Mouse (Mus musculus) liver, embryonic 14.5 days (tissue): ENCODE results near the gene Trpv4. TPM values are rescaled to one million over a fixed set of nuclear protein-coding genes. Genes with fewer than 3 reads are reported as not detected.
A peak's percentile ranks its signal among the peaks of the same experiment; 100 is the strongest.

Experiments used
- ATAC-seq: fragments of 200-750 bp; cut with Nextera tagmentation; 2 replicates; pipeline ENCODE4 v1.8.0; 2017; ENCODE audit warnings: moderate number of reproducible peaks, mild to moderate bottlenecking, moderate library complexity; ENCODE audit not compliant: insufficient read depth
- DNase-seq, 3 experiments: peaks; one replicate each; pipeline ENCODE4 v3.0.0-alpha.2; 2012 to 2013; ENCODE audit warnings: low read depth in 3 of 3, low spot score in 3 of 3
- H3K27ac ChIP-seq: fragments of 300-500 bp; sonication (generic); 2 replicates; pipeline ENCODE4 v1.5.1; 2014; ENCODE audit warnings: moderate library complexity, mild to moderate bottlenecking, control low read depth, inconsistent platforms
- H3K27me3 ChIP-seq: fragments of 300-500 bp; sonication (generic); 2 replicates; pipeline ENCODE4 v1.6.1; 2014; ENCODE audit warnings: mild to moderate bottlenecking, low read length, moderate library complexity; ENCODE audit not compliant: control insufficient read depth, insufficient read depth
- H3K36me3 ChIP-seq: fragments of 300-500 bp; sonication (generic); replicated peaks from 2 replicates; pipeline ENCODE4 v1.6.1; 2014; ENCODE audit warnings: low read depth; ENCODE audit not compliant: control insufficient read depth, insufficient read depth
- H3K4me1 ChIP-seq, 2 experiments: fragments of 200-500 bp in 1 of 2; fragments of 300-500 bp in 1 of 2; sonication (generic) in 1 of 2; replicated peaks; 2 replicates each; pipeline ENCODE4 v1.6.1; 2012 to 2014; ENCODE audit warnings: antibody characterized with exemption in 1 of 2, inconsistent platforms in 1 of 2, low read length in 1 of 2; ENCODE audit not compliant: control insufficient read depth in 2 of 2, insufficient read depth in 2 of 2
- H3K4me2 ChIP-seq: fragments of 300-500 bp; sonication (generic); 2 replicates; pipeline ENCODE4 v1.6.1; 2014; ENCODE audit warnings: low read depth, mild to moderate bottlenecking, control low read depth, moderate library complexity
- H3K4me3 ChIP-seq, 2 experiments: fragments of 200-500 bp in 1 of 2; fragments of 300-500 bp in 1 of 2; sonication (generic) in 1 of 2; 2 replicates each; pipeline ENCODE4 v1.5.1; 2012 to 2014; ENCODE audit warnings: low read depth in 2 of 2, low read length in 2 of 2, mild to moderate bottlenecking in 2 of 2, control low read depth in 1 of 2, inconsistent platforms in 1 of 2, moderate library complexity in 1 of 2; ENCODE audit not compliant: insufficient read depth in 1 of 2
- H3K9ac ChIP-seq: fragments of 300-500 bp; sonication (generic); replicated peaks from 2 replicates; pipeline ENCODE4 v1.6.1; 2014; ENCODE audit warnings: mild to moderate bottlenecking, control low read depth, moderate library complexity
- H3K9me3 ChIP-seq: fragments of 300-500 bp; sonication (generic); 2 replicates; pipeline ENCODE4 v1.6.1; 2016; ENCODE audit warnings: low read length, mixed read lengths; ENCODE audit not compliant: control insufficient read depth
- CTCF ChIP-seq: IDR thresholded peaks from 2 replicates; pipeline ENCODE4 v1.5.1; 2016; ENCODE audit warnings: antibody characterized with exemption, low read depth, control low read depth
- EP300 ChIP-seq: IDR thresholded peaks from 2 replicates; pipeline ENCODE4 v1.6.1; 2016; ENCODE audit warnings: antibody characterized with exemption, low read depth
- WGBS: fragments of 180-500 bp; shearing (Covaris S2); extraction: QIAGEN DNeasy Blood & Tissue Kit; methylation state at CpG from one replicate; pipeline ENCODE4 v1.1.7; 2014; ENCODE audit not compliant: insufficient replicate concordance; 5-methylcytosine and 5-hydroxymethylcytosine counted together
- polyA plus RNA-seq, 2 experiments: library from polyadenylated mRNA; depleted of rRNA in 1 of 2; stranded (reverse) in 1 of 2; unstranded in 1 of 2; fragments of >200 nt; fragmentation: Nextera tagmentation in 1 of 2; extraction: Ambion mirVana in 1 of 2; gene quantifications; 2 replicates each; pipeline versions ENCODE4 v1.2.1 to v1.2.3; 2012 to 2014

The Trpv4 gene
- polyA plus RNA-seq, 2 experiments: 0.14 to 0.22 TPM

DNA sequence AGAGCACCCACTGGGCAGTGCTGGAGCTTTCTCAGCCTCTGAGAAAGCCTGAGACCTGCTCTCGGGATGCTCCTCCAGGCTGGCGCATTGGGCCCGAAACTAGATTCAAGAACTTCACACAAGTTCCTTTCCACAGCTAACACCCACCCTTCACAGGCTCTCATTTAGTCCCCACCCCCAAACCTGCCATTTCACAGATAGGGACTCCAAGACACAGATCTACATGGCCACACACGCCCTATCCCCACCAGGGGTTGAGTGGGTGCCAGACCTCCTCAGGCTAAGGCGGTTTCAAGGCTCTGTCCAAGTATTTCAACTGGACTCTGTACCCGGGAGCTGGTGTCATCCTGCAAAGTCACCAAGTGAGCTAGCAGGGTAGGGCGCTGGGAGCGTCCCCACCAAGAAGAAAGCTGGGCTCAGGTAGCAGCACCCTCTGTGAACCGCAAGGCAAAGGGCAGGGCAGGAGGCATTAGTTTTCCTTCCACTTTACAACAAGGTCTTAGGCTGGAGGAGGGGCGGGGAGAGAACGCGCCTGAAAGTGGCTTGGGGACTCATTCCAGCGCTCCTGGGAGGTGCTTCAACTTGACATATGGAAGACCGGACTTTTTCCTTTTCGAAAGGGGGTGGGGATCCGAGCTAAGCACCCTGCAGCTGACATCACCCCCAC lies 31.6 kb upstream of the Trpv4 start:
- H3K4me3 ChIP-seq: peak overlapping the region; percentile 73 to 78
- 19% methylated on average over 16 of the region's 16 CpGs for WGBS
- peak overlapping the region; percentile 82 for H3K9ac ChIP-seq
- no peaks in the 10 kb centered on the region for H3K36me3 ChIP-seq
- DNase-seq (no peak), ATAC-seq (no peak)
- H3K4me1 ChIP-seq: peaks cover 12 to 15% of the 10 kb centered on the region in 2 experiments
- TF ChIP-seq EP300 (no peak), CTCF (no peak)
- H3K27ac ChIP-seq: no peak overlapping the region
- peak overlapping the region; percentile 92 for H3K4me2 ChIP-seq
- no peaks in the 10 kb centered on the region for H3K27me3 ChIP-seq
- H3K9me3 ChIP-seq: no peaks in the 10 kb centered on the region

DNA sequence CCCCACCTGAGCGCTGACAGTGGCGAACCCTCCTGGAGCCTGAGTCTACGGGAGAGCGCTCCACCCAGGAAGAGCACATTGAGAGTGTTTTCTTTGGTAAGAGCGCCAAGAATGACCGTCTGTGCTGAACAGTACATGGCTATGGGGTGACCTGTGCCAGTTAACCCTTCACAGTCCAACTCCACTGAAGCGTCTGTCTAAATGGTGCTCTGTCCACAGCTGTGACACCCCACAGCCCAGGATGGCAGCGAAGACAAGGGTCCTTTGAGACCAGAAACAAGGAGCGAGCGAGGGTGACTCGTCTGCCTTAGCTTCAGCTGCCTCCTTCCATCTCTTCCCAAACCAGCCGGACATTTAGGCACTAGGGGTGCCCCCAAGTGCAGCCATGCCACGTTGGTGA lies 30.5 kb upstream of the Trpv4 start:
- no peaks in the 10 kb centered on the region for H3K27me3 ChIP-seq
- H3K9ac ChIP-seq: no peak overlapping the region
- H3K4me2 ChIP-seq: no peak overlapping the region
- no peaks in the 10 kb centered on the region for H3K36me3 ChIP-seq
- peaks cover 12 to 15% of the 10 kb centered on the region in 2 experiments for H3K4me1 ChIP-seq
- H3K9me3 ChIP-seq: no peaks in the 10 kb centered on the region
- 82% methylated on average over 13 of the region's 13 CpGs for WGBS
- TF ChIP-seq CTCF (no peak), EP300 (no peak)
- H3K27ac ChIP-seq: no peak overlapping the region
- DNase-seq: no peak
- no peak for ATAC-seq
- no peak overlapping the region for H3K4me3 ChIP-seq

DNA sequence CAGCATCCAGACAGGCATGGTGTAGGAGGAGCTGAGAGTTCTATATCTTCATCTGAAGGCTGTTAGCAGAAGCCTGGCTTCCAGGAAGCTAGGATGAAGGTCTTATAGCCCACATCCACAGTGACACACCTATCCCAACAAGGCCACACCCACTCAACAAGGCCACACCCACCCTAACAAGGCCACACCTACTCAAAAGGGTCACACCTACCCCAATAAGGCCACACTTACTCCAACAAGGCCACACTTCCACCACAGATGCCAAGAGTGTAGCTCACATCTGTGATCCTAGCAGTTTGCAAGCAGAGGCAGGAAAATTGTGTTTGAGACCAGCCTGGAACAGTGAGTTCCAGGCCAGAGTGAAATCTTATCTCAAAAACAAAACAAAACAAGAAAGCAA lies 29.7 kb upstream of the Trpv4 start:
- Histone ChIP-seq H3K4me1 (peaks cover 12 to 15% of the 10 kb centered on the region in 2 experiments), H3K9me3 (no peaks in the 10 kb centered on the region), H3K4me2 (no peak overlapping the region), H3K27ac (no peak overlapping the region), H3K9ac (no peak overlapping the region), H3K27me3 (no peaks in the 10 kb centered on the region), H3K4me3 (no peak overlapping the region), H3K36me3 (no peaks in the 10 kb centered on the region)
- DNase-seq (no peak), ATAC-seq (no peak)
- TF ChIP-seq CTCF (no peak), EP300 (no peak)

DNA sequence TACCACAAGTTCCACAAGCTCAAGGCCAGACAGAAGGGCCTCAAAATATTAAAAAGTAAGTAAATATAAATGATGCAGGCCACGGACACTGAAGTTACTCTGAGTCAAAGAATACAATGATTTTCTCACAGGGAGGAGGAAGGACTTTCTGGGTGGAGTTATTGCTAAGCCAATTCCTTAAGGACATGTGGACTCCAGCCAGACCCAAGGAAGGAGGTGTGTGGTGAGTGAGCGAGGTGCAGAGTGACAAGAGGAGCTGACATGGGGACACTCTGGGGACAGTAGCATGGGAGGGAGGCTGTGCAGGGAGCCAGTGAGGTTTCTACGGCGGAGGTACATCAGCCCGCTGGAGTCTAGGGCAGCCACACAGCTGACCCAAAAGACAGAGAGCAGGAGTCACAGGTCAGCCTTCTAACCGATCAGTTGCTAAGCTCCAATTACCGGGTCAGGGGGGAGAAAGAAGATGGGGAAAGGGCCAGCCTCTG lies 28.5 kb upstream of the Trpv4 start:
- no peaks in the 10 kb centered on the region for H3K27me3 ChIP-seq
- no peak for ATAC-seq

DNA sequence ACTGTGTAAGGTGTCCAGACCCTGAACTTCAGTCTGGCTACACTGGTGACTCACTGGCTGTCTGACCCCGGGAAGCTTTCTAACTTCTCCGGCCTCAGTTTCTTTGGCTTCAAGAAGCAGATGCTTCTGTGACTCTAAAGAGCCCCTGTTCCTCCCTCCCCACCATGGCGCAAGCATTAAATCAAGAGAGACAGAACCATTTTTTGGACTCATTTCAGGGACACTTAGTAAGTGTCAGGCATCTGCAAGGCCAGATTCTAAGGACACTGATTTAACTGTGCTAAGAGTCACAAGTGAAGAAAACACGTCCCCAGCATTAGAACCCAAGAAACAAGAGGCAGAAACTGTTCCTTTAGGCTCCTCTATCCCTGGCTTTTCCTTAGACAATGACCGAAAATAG lies 27.8 kb upstream of the Trpv4 start:
- H3K4me3 ChIP-seq: no peak overlapping the region
- no peak overlapping the region for H3K4me2 ChIP-seq
- H3K27ac ChIP-seq: no peak overlapping the region
- 78% methylated on average over 5 of the region's 5 CpGs for WGBS
- no peak for DNase-seq
- H3K4me1 ChIP-seq: peaks cover 8 to 14% of the 10 kb centered on the region in 2 experiments
- no peaks in the 10 kb centered on the region for H3K9me3 ChIP-seq
- H3K9ac ChIP-seq: no peak overlapping the region
- no peak for ATAC-seq
- H3K27me3 ChIP-seq: no peaks in the 10 kb centered on the region
- TF ChIP-seq CTCF: no peak
- TF ChIP-seq EP300: no peak
- no peaks in the 10 kb centered on the region for H3K36me3 ChIP-seq

More for the DNA sequence above, 28.5 kb upstream of the Trpv4 start:
- H3K9me3 ChIP-seq: no peaks in the 10 kb centered on the region
- TF ChIP-seq CTCF: no peak
- no peak for TF ChIP-seq EP300
- H3K27ac ChIP-seq: no peak overlapping the region
- WGBS: 72% methylated on average over 7 of the region's 7 CpGs
- no peak overlapping the region for H3K4me2 ChIP-seq
- H3K4me3 ChIP-seq: no peak overlapping the region
- H3K9ac ChIP-seq: no peak overlapping the region
- peaks cover 12 to 15% of the 10 kb centered on the region in 2 experiments for H3K4me1 ChIP-seq
- no peak for DNase-seq
- no peaks in the 10 kb centered on the region for H3K36me3 ChIP-seq
